ENCODE assay signal across 9 mouse cellular contexts in genomic region chr2:74300885-74301451, GRCm38 (mm10).
DNase-seq lines count a peak whose midpoint lies in the region; ATAC-seq and TF ChIP-seq lines count a peak whose summit lies in the region.
"Had no signal": no experiment of that assay in that cellular context is flagged by ENCODE, and none has a peak within 500 bp of the region (broad histone marks: within the 10 kb centered on the region; RNA-seq: fewer than 3 reads in every experiment).

No protein-coding gene starts in this region.

- peak; percentile 27 for DNase-seq in lung, embryonic 14.5 days
- no peak for DNase-seq in lung, postnatal 36 days
- DNase-seq in forebrain, embryonic 11.5 days (ENCODE audit: low spot score) = no peak
- DNase-seq in T-cell, adult 2 months (ENCODE audit: low spot score) = no peak
- DNase-seq in urinary bladder, postnatal 4 days (ENCODE audit: low spot score in 2 of 2) = no peak

- 17% methylated on average over 9 of the region's 9 CpGs for WGBS in lung, embryonic 14.5 days
- 17% methylated on average over 9 of the region's 9 CpGs for WGBS in forebrain, embryonic 11.5 days
- 16% methylated on average over 9 of the region's 9 CpGs for WGBS in limb, embryonic 13.5 days
- 27% methylated on average over 9 of the region's 9 CpGs for WGBS in stomach, embryonic 16.5 days

- ATAC-seq in lung, embryonic 14.5 days (ENCODE audit: insufficient read depth) = no peak
- no peak for ATAC-seq in forebrain, embryonic 11.5 days (replicated peaks; ENCODE audit: low FRiP score)
- no peak for ATAC-seq in limb, embryonic 13.5 days (ENCODE audit: low FRiP score, low read depth)
- ATAC-seq in stomach, embryonic 16.5 days (ENCODE audit: insufficient read depth, low FRiP score) = no peak

- peaks cover 4% of the 10 kb centered on the region; the same call in 1 of the 2 replicates for H3K27me3 ChIP-seq in lung, embryonic 14.5 days (ENCODE audit: insufficient read depth, low read length)
- H3K27me3 ChIP-seq in forebrain, embryonic 11.5 days (ENCODE audit: control insufficient read depth, insufficient read depth, low read length) = no peaks in the 10 kb centered on the region
- H3K27me3 ChIP-seq in limb, embryonic 13.5 days = peaks cover 10% of the 10 kb centered on the region; the same call in 1 of the 2 replicates
- H3K27me3 ChIP-seq in stomach, embryonic 16.5 days (ENCODE audit: control insufficient read depth, insufficient read depth, low read length) = 0 out of 2 replicates have a peak, but pooled peaks cover 5% of the 10 kb centered on the region

- no peak overlapping the region for H3K9ac ChIP-seq in lung, embryonic 14.5 days
- H3K9ac ChIP-seq in forebrain, embryonic 11.5 days (ENCODE audit: low read length) = no peak overlapping the region
- 0 out of 2 replicates have a peak overlapping the region, but pooled peaks have one; percentile 39 for H3K9ac ChIP-seq in limb, embryonic 13.5 days
- no peak overlapping the region for H3K9ac ChIP-seq in stomach, embryonic 16.5 days (ENCODE audit: low read length)

- peak overlapping the region; percentile 67 for H3K4me2 ChIP-seq in lung, embryonic 14.5 days
- H3K4me2 ChIP-seq in forebrain, embryonic 11.5 days (ENCODE audit: low read depth, low read length, severe bottlenecking) = peak overlapping the region; percentile 48
- peak overlapping the region; percentile 60 for H3K4me2 ChIP-seq in limb, embryonic 13.5 days (replicated peaks)
- H3K4me2 ChIP-seq in stomach, embryonic 16.5 days (ENCODE audit: low read depth, low read length) = peak overlapping the region; percentile 69

- H3K4me3 ChIP-seq in lung, embryonic 14.5 days (ENCODE audit: low read depth, low read length) = peak overlapping the region; percentile 28
- peak overlapping the region; percentile 14; the same call in 1 of the 2 replicates for H3K4me3 ChIP-seq in forebrain, embryonic 11.5 days (ENCODE audit: low read depth, low read length)
- H3K4me3 ChIP-seq in limb, embryonic 13.5 days = peak overlapping the region; percentile 34
- peak overlapping the region; percentile 37 for H3K4me3 ChIP-seq in stomach, embryonic 16.5 days (replicated peaks; ENCODE audit: low read length)
- H3K4me3 ChIP-seq: erythroblast, embryonic 14.5 days had no signal

- no peak; the same call in 1 of the 2 replicates for TF ChIP-seq CTCF in lung, embryonic 14.5 days (IDR thresholded peaks at IDR 0.05; ENCODE audit: low read depth)

- no peaks in the 10 kb centered on the region for H3K9me3 ChIP-seq in lung, embryonic 14.5 days (ENCODE audit: low read depth, low read length)
- no peaks in the 10 kb centered on the region for H3K9me3 ChIP-seq in forebrain, embryonic 11.5 days (ENCODE audit: control insufficient read depth, low read length)
- no peaks in the 10 kb centered on the region for H3K9me3 ChIP-seq in limb, embryonic 13.5 days
- no peaks in the 10 kb centered on the region for H3K9me3 ChIP-seq in stomach, embryonic 16.5 days (replicated peaks; ENCODE audit: control insufficient read depth, low read length)

- H3K36me3 ChIP-seq in lung, embryonic 14.5 days (ENCODE audit: insufficient read depth) = no peaks in the 10 kb centered on the region
- H3K36me3 ChIP-seq in forebrain, embryonic 11.5 days (ENCODE audit: control insufficient read depth, insufficient read depth, low read length) = no peaks in the 10 kb centered on the region
- no peaks in the 10 kb centered on the region for H3K36me3 ChIP-seq in limb, embryonic 13.5 days
- H3K36me3 ChIP-seq in stomach, embryonic 16.5 days (ENCODE audit: control insufficient read depth, insufficient read depth, low read length) = no peaks in the 10 kb centered on the region

- H3K27ac ChIP-seq in lung, embryonic 14.5 days (ENCODE audit: low read depth) = no peak overlapping the region
- no peak overlapping the region for H3K27ac ChIP-seq in forebrain, embryonic 11.5 days (ENCODE audit: low read depth, low read length)
- no peak overlapping the region; the same call in 1 of the 2 replicates for H3K27ac ChIP-seq in limb, embryonic 13.5 days
- no peak overlapping the region for H3K27ac ChIP-seq in stomach, embryonic 16.5 days (ENCODE audit: low read length)
- H3K27ac ChIP-seq: macrophage had no signal

- no peaks in the 10 kb centered on the region for H3K4me1 ChIP-seq in lung, embryonic 14.5 days (ENCODE audit: insufficient read depth)
- no peaks in the 10 kb centered on the region for H3K4me1 ChIP-seq in forebrain, embryonic 11.5 days (replicated peaks; ENCODE audit: control insufficient read depth, insufficient read depth, low read length)
- peaks cover 32% of the 10 kb centered on the region for H3K4me1 ChIP-seq in limb, embryonic 13.5 days
- H3K4me1 ChIP-seq in stomach, embryonic 16.5 days (ENCODE audit: control insufficient read depth, insufficient read depth, low read length) = no peaks in the 10 kb centered on the region
